Mouse (Mus musculus): ENCODE results near the gene Spin1. TPM values are rescaled to one million over a fixed set of nuclear protein-coding genes. Genes with fewer than 3 reads are reported as not detected.

Gene Spin1
- 30.3 TPM for polyA plus RNA-seq (2014; fragmentation: Illumina TruSeq; extraction: RNeasy Lipid Tissue Mini Kit (QIAGEN cat#74804); ENCODE audit: low read depth, low replicate concordance)

DNA sequence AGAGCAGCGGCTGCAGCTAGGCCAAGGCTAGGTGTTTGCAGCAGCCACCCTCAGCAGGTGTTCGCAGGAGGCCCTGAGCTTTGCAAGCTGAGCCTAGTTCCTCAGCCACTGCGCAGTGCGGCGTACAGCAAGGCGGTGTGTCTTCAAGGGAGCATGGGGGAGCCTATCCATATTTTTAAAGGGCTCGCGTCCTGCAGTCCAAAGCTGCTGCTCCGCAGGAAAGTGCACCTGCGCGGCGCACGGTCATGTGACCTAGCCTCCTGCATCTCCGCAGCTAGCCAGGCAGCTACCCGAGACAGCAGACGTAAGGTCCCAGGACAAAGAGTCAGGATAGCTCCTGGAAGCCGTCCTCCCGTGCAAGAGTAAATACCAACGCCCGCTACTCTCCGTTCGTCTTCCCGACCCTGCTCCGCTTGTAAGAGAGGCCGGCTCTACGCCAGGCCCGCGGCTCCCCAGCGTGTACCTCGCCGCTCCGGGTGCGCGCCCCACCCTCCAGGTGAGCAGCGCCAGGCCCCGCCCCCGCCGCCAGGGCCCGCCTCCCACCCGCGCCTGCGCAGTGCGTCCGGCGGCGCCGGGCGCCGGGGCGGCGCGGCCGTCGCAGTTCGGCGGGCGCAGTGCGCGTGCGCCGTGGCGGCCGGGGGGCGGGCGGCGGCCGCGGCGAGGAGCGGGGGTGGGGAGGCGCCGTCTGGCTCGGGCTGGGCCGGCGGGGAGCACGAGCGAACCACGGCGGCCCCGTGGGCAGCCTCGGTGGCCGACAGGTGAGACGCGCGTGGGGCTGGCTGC, at the start of gene Spin1:
Gene Spin1 (plus strand): TSS at position 648 of the 783 bp plus-strand sequence.

DNA sequence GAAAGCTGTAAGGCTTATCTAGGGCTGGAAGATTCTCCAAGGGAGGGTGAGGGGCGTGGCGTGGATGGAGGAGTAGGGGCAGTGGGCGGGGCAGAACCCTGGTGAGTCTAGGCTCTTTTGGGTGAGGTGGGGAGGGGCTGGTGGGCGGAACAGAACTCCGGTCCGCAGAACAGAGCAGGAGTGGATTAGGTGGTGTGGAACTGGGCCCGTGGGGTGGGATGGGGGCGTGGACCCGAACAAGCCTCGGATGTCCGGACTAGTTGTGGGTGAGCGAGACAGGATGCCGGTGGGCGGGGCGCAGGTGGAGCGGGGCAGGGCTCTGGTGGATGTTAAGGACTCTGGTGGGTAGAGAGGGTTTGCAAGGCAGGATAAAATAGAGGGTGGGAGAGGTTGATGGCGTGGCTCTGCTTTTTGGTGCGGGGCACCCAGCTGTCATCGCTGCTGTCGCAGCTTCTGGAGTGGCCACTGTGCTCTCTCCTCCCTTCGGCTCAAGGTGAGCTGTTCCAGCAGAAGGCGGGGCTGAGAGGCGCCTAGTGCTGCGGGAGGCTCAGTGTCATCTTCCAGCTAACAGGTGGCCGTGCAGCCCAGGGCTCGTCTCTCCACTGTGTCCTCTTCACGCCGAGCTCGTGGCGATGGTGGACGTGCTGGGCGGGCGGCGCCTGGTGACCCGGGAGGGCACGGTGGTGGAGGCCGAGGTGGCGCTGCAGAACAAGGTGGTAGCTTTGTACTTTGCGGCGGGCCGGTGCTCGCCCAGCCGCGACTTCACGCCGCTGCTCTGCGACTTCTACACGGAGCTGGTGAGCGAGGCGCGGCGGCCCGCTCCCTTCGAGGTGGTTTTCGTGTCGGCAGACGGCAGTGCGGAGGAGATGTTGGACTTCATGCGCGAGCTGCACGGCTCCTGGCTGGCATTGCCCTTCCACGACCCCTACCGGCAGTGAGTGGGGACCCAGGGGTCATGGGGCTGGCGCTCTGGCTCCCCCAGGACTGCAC, 70.3 kb downstream of the Spin1 start, which contains the start of gene Nxnl2:
Gene Nxnl2 (plus strand): TSS at position 332 of the 990 bp plus-strand sequence.

Other genes with a start within 250 kb of the Spin1 start
- gene Nxnl2, start 70.1 kb downstream of the Spin1 start, polyA plus RNA-seq (2014; fragmentation: Illumina TruSeq; extraction: RNeasy Lipid Tissue Mini Kit (QIAGEN cat#74804); ENCODE audit: low read depth, low replicate concordance), result 2.7 TPM